Mouse (Mus musculus) bone marrow macrophage, adult 2 months (primary cell): ENCODE measurements around the gene Nipal3.

Source experiments
- CTCF ChIP-seq: IDR thresholded peaks from 2 replicates; pipeline ENCODE4 v1.5.1; 2012; ENCODE audit warnings: low read depth, mild to moderate bottlenecking, low read length, moderate library complexity
- POLR2A ChIP-seq: IDR thresholded peaks from 2 replicates; pipeline ENCODE4 v1.6.1; 2012; ENCODE audit warnings: mild to moderate bottlenecking, low read depth, low read length, borderline replicate concordance

DNA sequence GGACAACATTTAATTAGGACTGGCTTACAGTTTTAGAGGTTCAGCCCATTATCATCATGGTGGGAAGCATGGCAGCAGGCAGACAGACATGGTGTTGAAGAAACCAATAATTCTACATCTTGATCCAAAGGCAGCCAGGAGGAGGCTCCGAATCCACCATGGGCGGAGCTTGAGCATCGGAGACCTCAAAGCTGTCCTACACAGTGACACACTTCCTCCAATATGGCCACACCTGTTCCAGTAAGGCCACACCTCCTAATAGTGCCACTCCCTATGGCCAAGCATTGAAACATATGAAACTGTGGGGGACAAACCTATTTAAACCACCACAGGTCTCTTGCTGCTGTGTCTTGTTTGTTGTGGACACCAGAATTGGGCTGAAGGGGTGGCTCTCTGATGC, 40.2 kb upstream of the Nipal3 start:
- TF ChIP-seq CTCF (no peak), POLR2A (no peak)
